Mouse (Mus musculus): ENCODE data around the gene Iqck. TPM values are rescaled to one million over a fixed set of nuclear protein-coding genes. Genes with fewer than 3 reads are reported as not detected.

The Iqck gene
- total and polyA plus RNA-seq, 3 experiments: 0.39 to 0.68 (median 0.62) TPM

GRCm38 (mm10) chr7:118985786-118986185 is 130.2 kb downstream of the Iqck start:
- TF ChIP-seq E2F4 (IDR thresholded peaks at IDR 0.05; ENCODE audit: insufficient replicate concordance, low read depth, low read length) (no peak), NELFE (IDR thresholded peaks at IDR 0.05; ENCODE audit: low read depth, low read length) (no peak), PAX5 (IDR thresholded peaks at IDR 0.05; ENCODE audit: low read length) (no peak), NRF1 (IDR thresholded peaks at IDR 0.05; ENCODE audit: low read depth, low read length) (no peak), USF2 (conservative IDR thresholded peaks at IDR 0.05; ENCODE audit: low read depth, low read length) (no peak), ELF1 (IDR thresholded peaks at IDR 0.05; ENCODE audit: low read depth, low read length) (no peak), BHLHE40 (IDR thresholded peaks at IDR 0.05; ENCODE audit: low read depth, low read length) (no peak), HCFC1 (IDR thresholded peaks at IDR 0.05; ENCODE audit: low read depth, low read length) (no peak), CTCF (conservative IDR thresholded peaks at IDR 0.05 in 1 of 2, IDR thresholded peaks at IDR 0.05 in 1 of 2; ENCODE audit: low read depth in 2 of 2, low read length in 2 of 2) (no peak), ZNF384 (IDR thresholded peaks at IDR 0.05; ENCODE audit: low read depth, low read length) (no peak), MEF2A (IDR thresholded peaks at IDR 0.05; ENCODE audit: borderline replicate concordance, low read depth, low read length) (no peak), MAX (IDR thresholded peaks at IDR 0.05; ENCODE audit: low read length) (no peak), USF1 (IDR thresholded peaks at IDR 0.05; ENCODE audit: low read depth, low read length) (no peak), UBTF (IDR thresholded peaks at IDR 0.05; ENCODE audit: low read depth, low read length) (no peak), GABPA (IDR thresholded peaks at IDR 0.05; ENCODE audit: insufficient replicate concordance, low read depth, low read length) (no peak), CHD1 (IDR thresholded peaks at IDR 0.05; ENCODE audit: low read depth, low read length) (no peak), MAZ (IDR thresholded peaks at IDR 0.05; ENCODE audit: low read depth, low read length) (no peak)
- dilution Hi-C loops (cut with MboI; ENCODE audit: extremely low pct_ligation_motif_present, extremely low pct_unique_long_range_greater_than_20kb, low sequenced_read_pairs) (no loop called here), in situ Hi-C loops (cut with MboI; ENCODE audit: low pct_ligation_motif_present, low pct_unique_long_range_greater_than_20kb, low sequenced_read_pairs) (loop anchor here (5.0 kb wide), 1 partner anchor 213 kb away; no protein-coding TSS in a partner anchor)
- H3K36me3 ChIP-seq (replicated peaks in 1 of 2; ENCODE audit: control insufficient read depth in 1 of 2, insufficient read depth in 1 of 2, low read length in 1 of 2): no peaks in the 10 kb centered on the region
- no peak overlapping the region for H3K4me2 ChIP-seq (ENCODE audit: insufficient read depth, low read depth, poor library complexity, severe bottlenecking)
- H3K79me2 ChIP-seq (replicated peaks; ENCODE audit: control insufficient read depth, extremely low read depth, insufficient read depth, poor library complexity, severe bottlenecking): no peaks in the 10 kb centered on the region
- H3K27ac ChIP-seq (ENCODE audit: insufficient read depth, low read depth): no peak overlapping the region
- no peaks in the 10 kb centered on the region for H3K9me3 ChIP-seq (replicated peaks; ENCODE audit: low read length)
- H3K9ac ChIP-seq (ENCODE audit: insufficient read depth, low read depth): no peak overlapping the region
- no peak for DNase-seq (ENCODE audit: extremely low read depth)
- H3K4me3 ChIP-seq (replicated peaks in 1 of 3; ENCODE audit: low read depth in 2 of 3, low read length in 2 of 3, poor library complexity in 1 of 3): no peak overlapping the region
- H3K27me3 ChIP-seq (replicated peaks): peaks cover 9% of the 10 kb centered on the region
- H3K4me1 ChIP-seq (ENCODE audit: control insufficient read depth in 1 of 2, insufficient read depth in 2 of 2): no peaks in the 10 kb centered on the region

GRCm38 (mm10) chr7:118986369-118986768 is 130.8 kb downstream of the Iqck start:
- no peak overlapping the region for H3K4me3 ChIP-seq (replicated peaks in 1 of 3; ENCODE audit: low read depth in 2 of 3, low read length in 2 of 3, poor library complexity in 1 of 3)
- in situ Hi-C loops (cut with MboI; ENCODE audit: low pct_ligation_motif_present, low pct_unique_long_range_greater_than_20kb, low sequenced_read_pairs): loop anchor here (5.0 kb wide), 1 partner anchor 214 kb away; no protein-coding TSS in a partner anchor
- no peak overlapping the region for H3K4me2 ChIP-seq (ENCODE audit: insufficient read depth, low read depth, poor library complexity, severe bottlenecking)
- H3K4me1 ChIP-seq (ENCODE audit: control insufficient read depth in 1 of 2, insufficient read depth in 2 of 2): no peaks in the 10 kb centered on the region
- dilution Hi-C loops (cut with MboI; ENCODE audit: extremely low pct_ligation_motif_present, extremely low pct_unique_long_range_greater_than_20kb, low sequenced_read_pairs): no loop called here
- H3K27me3 ChIP-seq (replicated peaks): peaks cover 9% of the 10 kb centered on the region
- no peaks in the 10 kb centered on the region for H3K36me3 ChIP-seq (replicated peaks in 1 of 2; ENCODE audit: control insufficient read depth in 1 of 2, insufficient read depth in 1 of 2, low read length in 1 of 2)
- no peak overlapping the region for H3K27ac ChIP-seq (ENCODE audit: insufficient read depth, low read depth)
- no peak overlapping the region for H3K9ac ChIP-seq (ENCODE audit: insufficient read depth, low read depth)
- no peak for DNase-seq (ENCODE audit: extremely low read depth)
- no peaks in the 10 kb centered on the region for H3K79me2 ChIP-seq (replicated peaks; ENCODE audit: control insufficient read depth, extremely low read depth, insufficient read depth, poor library complexity, severe bottlenecking)
- no peak for TF ChIP-seq GABPA (IDR thresholded peaks at IDR 0.05; ENCODE audit: insufficient replicate concordance, low read depth, low read length)
- TF ChIP-seq PAX5 (IDR thresholded peaks at IDR 0.05; ENCODE audit: low read length): no peak
- no peak for TF ChIP-seq CHD2 (IDR thresholded peaks at IDR 0.05; ENCODE audit: low read length)
- TF ChIP-seq ZKSCAN1 (IDR thresholded peaks at IDR 0.05; ENCODE audit: borderline replicate concordance, low read depth, low read length): no peak
- no peak for TF ChIP-seq USF2 (conservative IDR thresholded peaks at IDR 0.05; ENCODE audit: low read depth, low read length)
- no peak for TF ChIP-seq NRF1 (IDR thresholded peaks at IDR 0.05; ENCODE audit: low read depth, low read length)
- H3K9me3 ChIP-seq (replicated peaks; ENCODE audit: low read length): no peaks in the 10 kb centered on the region
